ENCODE assay signal across 25 mouse cellular contexts in the genomic region with DNA sequence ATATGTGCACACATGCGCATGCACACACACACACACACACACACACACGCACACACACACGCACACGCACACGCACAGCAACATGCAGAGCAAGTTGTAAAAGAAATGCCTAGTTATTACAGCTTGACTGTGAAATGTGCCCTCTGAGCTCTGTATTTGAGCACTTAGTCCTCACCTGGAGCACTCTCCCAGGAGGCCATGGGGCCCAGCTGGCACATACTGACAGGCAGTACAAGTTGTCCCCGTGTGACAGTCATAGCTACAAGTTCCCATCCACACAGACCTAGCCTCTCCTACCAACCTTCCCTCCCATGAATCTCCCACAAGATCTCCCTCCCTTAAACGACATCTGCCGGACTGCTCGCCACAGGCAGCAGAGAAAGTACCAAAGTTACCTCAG.
DNase-seq lines count a peak whose midpoint lies in the region; ATAC-seq and TF ChIP-seq lines count a peak whose summit lies in the region.
"Had no signal": no experiment of that assay in that cellular context is flagged by ENCODE, and none has a peak within 500 bp of the region (broad histone marks: within the 10 kb centered on the region; RNA-seq: fewer than 3 reads in every experiment).

No protein-coding gene starts in this region.

- H3K4me1 ChIP-seq in heart, embryonic 12.5 days (replicated peaks), result peaks cover 15% of the 10 kb centered on the region
- H3K4me1 ChIP-seq in kidney, adult 2 months (ENCODE audit: control insufficient read depth, insufficient read depth, low read length), result peaks cover 44% of the 10 kb centered on the region
- peaks cover 23% of the 10 kb centered on the region; the same call in 1 of the 2 replicates for H3K4me1 ChIP-seq in kidney, postnatal 0 days (replicated peaks; ENCODE audit: insufficient read depth, low read length)
- H3K4me1 ChIP-seq in kidney, embryonic 15.5 days, result peaks cover 46% of the 10 kb centered on the region

- H3K9ac ChIP-seq in heart, embryonic 12.5 days, result no peak overlapping the region
- H3K9ac ChIP-seq in kidney, postnatal 0 days (ENCODE audit: low read depth, low read length), result no peak overlapping the region
- no peak overlapping the region for H3K9ac ChIP-seq in kidney, embryonic 15.5 days
- H3K9ac ChIP-seq: embryonic facial prominence, embryonic 12.5 days; forebrain, embryonic 13.5 days had no signal

- 87% methylated on average over 9 of the region's 9 CpGs for WGBS in heart, embryonic 12.5 days
- 55% methylated on average over 9 of the region's 9 CpGs for WGBS in kidney, adult 2 months
- WGBS in kidney, postnatal 0 days, result 74% methylated on average over 9 of the region's 9 CpGs
- 73% methylated on average over 9 of the region's 9 CpGs for WGBS in kidney, embryonic 15.5 days

- no peaks in the 10 kb centered on the region for H3K27me3 ChIP-seq in heart, embryonic 12.5 days (replicated peaks)
- no peaks in the 10 kb centered on the region for H3K27me3 ChIP-seq in kidney, adult 2 months (replicated peaks; ENCODE audit: control insufficient read depth, insufficient read depth, low read length)
- H3K27me3 ChIP-seq in kidney, postnatal 0 days (ENCODE audit: insufficient read depth, low read length), result no peaks in the 10 kb centered on the region
- no peaks in the 10 kb centered on the region for H3K27me3 ChIP-seq in kidney, embryonic 15.5 days
- H3K27me3 ChIP-seq: CH12.LX; embryonic facial prominence, embryonic 12.5 days; forebrain, embryonic 13.5 days; Patski had no signal

- peak; percentile 30 for DNase-seq in heart, adult 11 months
- DNase-seq in kidney, adult 2 months, result peak; percentile 62
- no peak for DNase-seq in kidney, adult 8-10 months
- no peak for DNase-seq in kidney, postnatal 0 days (ENCODE audit: low spot score)
- peak; percentile 50 to 64 for DNase-seq in kidney, postnatal 36 days
- no peak for DNase-seq in kidney, adult 11 months
- DNase-seq: adrenal gland, adult 8-10 months; adrenal gland, postnatal 14 days; adrenal gland, postnatal 36 days; B cell, adult 2 months; cerebellum, adult 11-12 months; cerebellum, adult 2 months; cerebellum, adult 9-10 months; cerebellum, postnatal 10 days; cerebellum, postnatal 25 days had no signal

- H3K4me2 ChIP-seq in heart, embryonic 12.5 days, result no peak overlapping the region
- no peak overlapping the region for H3K4me2 ChIP-seq in kidney, postnatal 0 days (ENCODE audit: low read length)
- H3K4me2 ChIP-seq in kidney, embryonic 15.5 days, result no peak overlapping the region
- H3K4me2 ChIP-seq: embryonic facial prominence, embryonic 12.5 days; forebrain, embryonic 13.5 days had no signal

- no peaks in the 10 kb centered on the region for H3K36me3 ChIP-seq in heart, embryonic 12.5 days
- no peaks in the 10 kb centered on the region for H3K36me3 ChIP-seq in kidney, adult 2 months (ENCODE audit: control insufficient read depth, insufficient read depth, low read length)
- H3K36me3 ChIP-seq in kidney, postnatal 0 days (ENCODE audit: insufficient read depth, low read length), result no peaks in the 10 kb centered on the region
- peaks cover under 1% of the 10 kb centered on the region for H3K36me3 ChIP-seq in kidney, embryonic 15.5 days
- H3K36me3 ChIP-seq: embryonic facial prominence, embryonic 10.5 days; embryonic facial prominence, embryonic 12.5 days; G1E had no signal

- H3K27ac ChIP-seq in heart, embryonic 12.5 days (ENCODE audit: poor library complexity, severe bottlenecking), result no peak overlapping the region
- no peak overlapping the region for H3K27ac ChIP-seq in kidney, adult 2 months (ENCODE audit: insufficient read depth, low read depth, low read length)
- H3K27ac ChIP-seq in kidney, postnatal 0 days, result peak overlapping the region; percentile 34; the same call in 1 of the 2 replicates
- no peak overlapping the region for H3K27ac ChIP-seq in kidney, embryonic 15.5 days
- H3K27ac ChIP-seq: embryonic facial prominence, embryonic 10.5 days; embryonic facial prominence, embryonic 12.5 days; forebrain, embryonic 13.5 days had no signal

- no peak for TF ChIP-seq CTCF in kidney, adult 2 months (conservative IDR thresholded peaks at IDR 0.05; ENCODE audit: insufficient read depth, insufficient read length, low read depth, low read length)
- no peak for TF ChIP-seq CTCF in kidney, postnatal 0 days (IDR thresholded peaks at IDR 0.05; ENCODE audit: low read depth)

- no peak overlapping the region for H3K4me3 ChIP-seq in heart, embryonic 12.5 days
- no peak overlapping the region for H3K4me3 ChIP-seq in kidney, adult 2 months (ENCODE audit: insufficient read depth, low read depth, low read length)
- no peak overlapping the region for H3K4me3 ChIP-seq in kidney, postnatal 0 days (replicated peaks; ENCODE audit: low read depth, low read length)
- no peak overlapping the region for H3K4me3 ChIP-seq in kidney, embryonic 15.5 days (replicated peaks)
- H3K4me3 ChIP-seq: embryonic facial prominence, embryonic 10.5 days; embryonic facial prominence, embryonic 12.5 days; forebrain, embryonic 13.5 days had no signal

- H3K9me3 ChIP-seq in heart, embryonic 12.5 days (replicated peaks), result no peaks in the 10 kb centered on the region
- no peaks in the 10 kb centered on the region for H3K9me3 ChIP-seq in kidney, postnatal 0 days (replicated peaks; ENCODE audit: low read length)
- H3K9me3 ChIP-seq in kidney, embryonic 15.5 days (replicated peaks), result no peaks in the 10 kb centered on the region
- H3K9me3 ChIP-seq: embryonic facial prominence, embryonic 10.5 days; embryonic facial prominence, embryonic 12.5 days; forebrain, embryonic 13.5 days; G1E had no signal

- TF ChIP-seq POLR2A in kidney, adult 2 months (IDR thresholded peaks at IDR 0.05; ENCODE audit: low read depth, low read length), result no peak

- ATAC-seq in heart, embryonic 12.5 days (ENCODE audit: insufficient number of reproducible peaks, low FRiP score), result no peak
- no peak for ATAC-seq in kidney, postnatal 0 days (replicated peaks; ENCODE audit: low FRiP score, low read depth)
- ATAC-seq in kidney, embryonic 15.5 days (replicated peaks; ENCODE audit: low FRiP score), result no peak
- ATAC-seq: activated CD4-positive, CD25-positive, alpha-beta regulatory T cell, adult 4 months; CD4-positive, CD25-positive, alpha-beta regulatory T cell, adult 4 months; forebrain, embryonic 13.5 days; Patski had no signal

Comparison
In these comparisons a context has a peak if more than half of its experiments do, and no peak if none do; other contexts are left out.
1. DNase-seq: peak in heart, adult 11 months (single experiment), kidney, adult 2 months (single experiment) and kidney, postnatal 36 days (2 of 2); none in kidney, adult 8-10 months (0 of 2), kidney, postnatal 0 days (single experiment) and kidney, adult 11 months (single experiment).